Mouse (Mus musculus) ES-E14 (cell line): ENCODE results near the gene Npas3.

Experiments used
- CHD2 ChIP-seq: IDR thresholded peaks from 2 replicates; pipeline ENCODE4 v1.6.1; 2014; ENCODE audit warnings: mild to moderate bottlenecking, low read depth, low read length, inconsistent platforms
- HCFC1 ChIP-seq: IDR thresholded peaks from 2 replicates; pipeline ENCODE4 v1.6.1; 2012; ENCODE audit warnings: low read length, inconsistent platforms, borderline replicate concordance; ENCODE audit not compliant: insufficient read depth
- ZNF384 ChIP-seq: IDR thresholded peaks from 2 replicates; pipeline ENCODE4 v1.6.1; 2012; ENCODE audit warnings: low read depth, low read length, inconsistent platforms

DNA sequence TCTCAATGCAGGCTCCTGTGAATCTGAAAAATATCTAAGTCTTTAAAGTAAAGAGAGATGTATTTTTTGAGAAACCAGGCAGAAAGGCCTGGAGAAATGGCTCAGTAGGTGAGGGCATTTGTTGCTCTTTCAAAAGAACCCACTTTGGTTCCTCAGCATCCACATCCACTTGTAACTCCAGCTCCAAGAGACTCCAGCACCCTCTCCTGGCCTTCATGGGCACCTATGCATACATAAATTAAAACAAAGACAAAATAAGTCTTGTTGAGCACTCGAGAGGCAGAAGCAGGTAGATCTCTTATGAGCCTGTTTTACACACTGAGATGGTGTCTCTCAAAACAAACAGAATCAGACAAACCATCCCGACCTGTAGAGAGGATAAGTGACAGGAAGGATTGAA, 19.1 kb upstream of the Npas3 start:
- TF ChIP-seq ZNF384: no peak
- no peak for TF ChIP-seq CHD2
- no peak for TF ChIP-seq HCFC1
